In the genomic region with DNA sequence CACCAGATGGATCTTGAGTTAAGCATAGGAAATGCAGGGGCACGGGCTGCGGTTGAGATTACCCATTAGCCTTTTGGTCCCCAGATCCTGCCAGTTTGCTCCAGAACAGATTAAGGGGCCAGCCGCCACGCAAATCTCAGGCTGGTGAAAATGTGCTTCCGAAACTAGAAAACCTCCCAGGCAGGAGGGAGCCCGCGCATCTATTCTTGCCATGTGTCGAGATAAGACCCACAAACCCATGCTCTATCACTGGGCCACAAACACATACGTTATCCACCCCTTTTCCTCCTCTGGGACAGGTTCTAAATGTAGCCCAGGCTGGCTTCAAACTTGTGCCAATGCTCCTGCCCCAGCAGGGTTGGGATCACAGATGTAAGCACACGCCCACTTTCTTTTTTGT, we compare ENCODE assay signal across 32 mouse cellular contexts. TPM values are rescaled to one million over a fixed set of nuclear protein-coding genes. Genes with fewer than 3 reads are reported as not detected.
DNase-seq lines count a peak whose midpoint lies in the region; ATAC-seq lines count a peak whose summit lies in the region.
"Had no signal": no experiment of that assay in that cellular context is flagged by ENCODE, and none has a peak within 500 bp of the region (broad histone marks: within the 10 kb centered on the region; RNA-seq: fewer than 3 reads in every experiment).

No protein-coding gene starts in this region.

- H3K9me3 ChIP-seq in heart, embryonic 10.5 days = no peaks in the 10 kb centered on the region
- no peaks in the 10 kb centered on the region for H3K9me3 ChIP-seq in liver, embryonic 13.5 days (replicated peaks)
- H3K9me3 ChIP-seq: forebrain, embryonic 12.5 days; G1E; limb, embryonic 13.5 days; neural tube, embryonic 15.5 days had no signal

- H3K4me2 ChIP-seq in liver, embryonic 13.5 days = peak overlapping the region; percentile 65
- H3K4me2 ChIP-seq: forebrain, embryonic 12.5 days; hindbrain, embryonic 14.5 days; limb, embryonic 13.5 days; lung, embryonic 14.5 days; midbrain, embryonic 11.5 days; neural tube, embryonic 15.5 days had no signal

- no peak for DNase-seq in heart, embryonic 10.5 days (ENCODE audit: low spot score)
- no peak for DNase-seq in heart, adult 8-10 months (ENCODE audit: low spot score)
- DNase-seq in c-Kit-positive CD71-positive TER-119-negative erythroid progenitor cells, embryonic 14.5 days (ENCODE audit: low read depth) = peak; percentile 57
- peak; percentile 58 for DNase-seq in liver, embryonic 13.5 days
- no peak for DNase-seq in kidney, adult 11 months
- no peak for DNase-seq in MN1 (ENCODE audit: low spot score)
- no peak for DNase-seq in layer of hippocampus, postnatal 36 days
- DNase-seq: adrenal gland, postnatal 14 days; cerebellum, adult 9-10 months; heart, postnatal 4 days; kidney, adult 9 months; kidney, postnatal 36 days; lung, embryonic 14.5 days; lung, postnatal 36 days had no signal

- no peaks in the 10 kb centered on the region for H3K27me3 ChIP-seq in heart, embryonic 10.5 days (ENCODE audit: insufficient read depth, poor library complexity, severe bottlenecking)
- H3K27me3 ChIP-seq in liver, embryonic 13.5 days = no peaks in the 10 kb centered on the region
- H3K27me3 ChIP-seq: limb, embryonic 13.5 days had no signal

- 0 out of 2 replicates have a peak overlapping the region, but pooled peaks have one; percentile 22 for H3K27ac ChIP-seq in heart, embryonic 10.5 days
- peak overlapping the region; percentile 30; the same call in 1 of the 2 replicates for H3K27ac ChIP-seq in liver, embryonic 13.5 days
- H3K27ac ChIP-seq: forebrain, embryonic 12.5 days; hindbrain, embryonic 14.5 days; limb, embryonic 13.5 days; neural tube, embryonic 15.5 days; stomach, postnatal 0 days had no signal

- no peak overlapping the region for H3K4me3 ChIP-seq in heart, embryonic 10.5 days
- peak overlapping the region; percentile 31 for H3K4me3 ChIP-seq in liver, embryonic 13.5 days (replicated peaks)
- H3K4me3 ChIP-seq: forebrain, embryonic 12.5 days; limb, embryonic 13.5 days; neural tube, embryonic 15.5 days had no signal

- H3K36me3 ChIP-seq in heart, embryonic 10.5 days = peaks cover 46% of the 10 kb centered on the region
- H3K36me3 ChIP-seq in liver, embryonic 13.5 days = peaks cover 35% of the 10 kb centered on the region
- H3K36me3 ChIP-seq: forebrain, embryonic 12.5 days; neural tube, embryonic 15.5 days had no signal

- H3K9ac ChIP-seq in liver, embryonic 13.5 days = peak overlapping the region; percentile 41; the same call in 1 of the 2 replicates
- H3K9ac ChIP-seq: forebrain, embryonic 12.5 days; hindbrain, embryonic 14.5 days; limb, embryonic 13.5 days; lung, embryonic 14.5 days; neural tube, embryonic 15.5 days had no signal

- WGBS in heart, embryonic 10.5 days = 66% methylated on average over 10 of the region's 10 CpGs
- WGBS in liver, embryonic 13.5 days (ENCODE audit: insufficient replicate concordance) = 17% methylated on average over 10 of the region's 10 CpGs

- peaks cover 71% of the 10 kb centered on the region for H3K4me1 ChIP-seq in heart, embryonic 10.5 days
- peaks cover 75% of the 10 kb centered on the region for H3K4me1 ChIP-seq in liver, embryonic 13.5 days (replicated peaks)

- ATAC-seq in liver, embryonic 13.5 days (ENCODE audit: low read depth) = peak; percentile 39
- ATAC-seq in megakaryocyte-erythroid progenitor cell, adult 5-6 weeks (replicated peaks; ENCODE audit: low FRiP score, low TSS enrichment, poor library complexity, severe bottlenecking) = peak; percentile 60

RNA-seq across cellular contexts. Expression of a gene that starts 4.4 kb away (rescaled TPM):
- 45.1 and 56.1 TPM in 2 replicates for polyA plus RNA-seq in heart, embryonic 10.5 days (2016; fragmentation: Nextera tagmentation; extraction: Ambion mirVana)
- 10 to 100 TPM; 39.9 to 50.4 (median 43.5) TPM for total RNA-seq in heart, adult 8-10 months (2022)
- polyA plus RNA-seq in liver, embryonic 13.5 days (2015; fragmentation: Nextera tagmentation; extraction: Ambion mirVana) = 12.6 and 13.1 TPM in 2 replicates
- total RNA-seq in megakaryocyte-erythroid progenitor cell, adult 5-6 weeks (2014; fragmentation: Nextera tagmentation) = 11.4 and 14.2 TPM in 2 replicates
- 4.7 and 10.5 TPM in 2 replicates for total RNA-seq in megakaryocyte-erythroid progenitor cell, adult 5-6 weeks (2017)
- total RNA-seq in layer of hippocampus, postnatal 36 days (2021) = 10 to 100 TPM; 20.5 to 20.7 TPM

RNA-seq across cellular contexts. Expression of a gene that starts 17.7 kb away (rescaled TPM):
- not detected in 2 replicates for polyA plus RNA-seq in heart, embryonic 10.5 days (2016; fragmentation: Nextera tagmentation; extraction: Ambion mirVana)
- not detected for total RNA-seq in heart, adult 8-10 months (2022)
- not detected in 2 replicates for polyA plus RNA-seq in liver, embryonic 13.5 days (2015; fragmentation: Nextera tagmentation; extraction: Ambion mirVana)
- total RNA-seq in megakaryocyte-erythroid progenitor cell, adult 5-6 weeks (2014; fragmentation: Nextera tagmentation) = not detected in 2 replicates
- total RNA-seq in megakaryocyte-erythroid progenitor cell, adult 5-6 weeks (2017) = not detected in 2 replicates
- total RNA-seq in layer of hippocampus, postnatal 36 days (2021) = not detected
- total RNA-seq: adrenal gland, postnatal 14 days; gastrocnemius, adult 18-20 months; gastrocnemius, postnatal 4 days; heart, postnatal 4 days; layer of hippocampus, adult 8-10 months; left cerebral cortex, postnatal 14 days; midbrain, postnatal 0 days had no signal
- polyA plus RNA-seq: cortical plate, adult 2 months; embryonic facial prominence, embryonic 11.5 days; forebrain, embryonic 12.5 days; G1E; heart, embryonic 16.5 days; hindbrain, embryonic 14.5 days; intestine, embryonic 14.5 days; limb, embryonic 13.5 days; lung, embryonic 14.5 days; midbrain, embryonic 11.5 days; midbrain, postnatal 0 days; neural tube, embryonic 15.5 days; stomach, postnatal 0 days; thymus, postnatal 0 days had no signal

RNA-seq across cellular contexts. Expression of a gene that starts 18.4 kb away (rescaled TPM):
- polyA plus RNA-seq in heart, embryonic 10.5 days (2016; fragmentation: Nextera tagmentation; extraction: Ambion mirVana) = 1.7 and 7.9 TPM in 2 replicates
- total RNA-seq in heart, adult 8-10 months (2022) = 1 to 10 TPM in 1 of 4 experiments, under 1 TPM in 3; 0.34 to 1.7 (median 0.57) TPM
- 31.2 and 33.1 TPM in 2 replicates for polyA plus RNA-seq in liver, embryonic 13.5 days (2015; fragmentation: Nextera tagmentation; extraction: Ambion mirVana)
- total RNA-seq in megakaryocyte-erythroid progenitor cell, adult 5-6 weeks (2014; fragmentation: Nextera tagmentation) = 3.7 and 4.6 TPM in 2 replicates
- 1.5 TPM in 1 of 2 replicates, not detected in the other for total RNA-seq in megakaryocyte-erythroid progenitor cell, adult 5-6 weeks (2017)
- total RNA-seq in layer of hippocampus, postnatal 36 days (2021) = 10 to 100 TPM; 41.7 to 45.8 TPM

RNA-seq across cellular contexts. Expression of a gene that starts 23.3 kb away (rescaled TPM):
- 70.7 and 75.4 TPM in 2 replicates for polyA plus RNA-seq in heart, embryonic 10.5 days (2016; fragmentation: Nextera tagmentation; extraction: Ambion mirVana)
- 10 to 100 TPM; 54.6 to 72.9 (median 62.2) TPM for total RNA-seq in heart, adult 8-10 months (2022)
- polyA plus RNA-seq in liver, embryonic 13.5 days (2015; fragmentation: Nextera tagmentation; extraction: Ambion mirVana) = 68.9 and 81.6 TPM in 2 replicates
- total RNA-seq in megakaryocyte-erythroid progenitor cell, adult 5-6 weeks (2014; fragmentation: Nextera tagmentation) = 93.9 and 150 TPM in 2 replicates
- 29.5 and 38.9 TPM in 2 replicates for total RNA-seq in megakaryocyte-erythroid progenitor cell, adult 5-6 weeks (2017)
- total RNA-seq in layer of hippocampus, postnatal 36 days (2021) = 10 to 100 TPM; 57.0 to 69.0 TPM

RNA-seq across cellular contexts. Expression of a gene that starts 27.9 kb away (rescaled TPM):
- 1.9 and 2.6 TPM in 2 replicates for polyA plus RNA-seq in heart, embryonic 10.5 days (2016; fragmentation: Nextera tagmentation; extraction: Ambion mirVana)
- under 1 TPM in 1 of 4 experiments, not detected in 3; 0.44 TPM for total RNA-seq in heart, adult 8-10 months (2022)
- polyA plus RNA-seq in liver, embryonic 13.5 days (2015; fragmentation: Nextera tagmentation; extraction: Ambion mirVana) = 0.35 and 0.60 TPM in 2 replicates
- 1.6 TPM in 1 of 2 replicates, not detected in the other for total RNA-seq in megakaryocyte-erythroid progenitor cell, adult 5-6 weeks (2014; fragmentation: Nextera tagmentation)
- total RNA-seq in megakaryocyte-erythroid progenitor cell, adult 5-6 weeks (2017) = not detected in 2 replicates
- total RNA-seq in layer of hippocampus, postnatal 36 days (2021) = 1 to 10 TPM; 1.6 TPM

Comparison
In these comparisons a context has a peak if more than half of its experiments do, and no peak if none do; other contexts are left out.
1. DNase-seq: peak in c-Kit-positive CD71-positive TER-119-negative erythroid progenitor cells, embryonic 14.5 days (single experiment) and liver, embryonic 13.5 days (single experiment); none in heart, embryonic 10.5 days (single experiment), heart, adult 8-10 months (single experiment), kidney, adult 11 months (single experiment), MN1 (single experiment) and layer of hippocampus, postnatal 36 days (0 of 2).
2. RNA of a gene that starts 18.4 kb away (total RNA-seq): 41.7 to 45.8 TPM in layer of hippocampus, postnatal 36 days; 1.5 to 4.6 TPM in megakaryocyte-erythroid progenitor cell, adult 5-6 weeks and 0.34 to 1.7 TPM in heart, adult 8-10 months; every median in the first group is over 4 times any median in the second.